Mouse (Mus musculus) left cerebral cortex, postnatal 14 days (tissue): ENCODE results near the gene Prcc. TPM values are rescaled to one million over a fixed set of nuclear protein-coding genes. Genes with fewer than 3 reads are reported as not detected.
"Not testable (repeated sequence)": the region's sequence is repeated elsewhere in the genome, so short reads cannot be mapped to it uniquely, and the experiment has no call there.

ENCODE experiments used
- DNase-seq, 2 experiments: peaks; one replicate each; pipeline ENCODE4 v3.0.0; 2021 to 2022; ENCODE audit warnings: low spot score in 2 of 2, mixed read lengths in 1 of 2
- intact Hi-C: fragments of 180-260 bp; cut with DNase I; formaldehyde crosslinking; loops from one replicate; pipeline ENCODE4 v1.15.1; 2025
- total RNA-seq, 2 experiments: library from RNA; stranded (reverse); gene quantifications; 2 replicates each; pipeline ENCODE4 v1.2.3; 2021

The Prcc gene
- total RNA-seq, 2 experiments from 2014 or later: 64.4 to 65.9 TPM

GRCm38 (mm10) chr3:87907906-87908305 is 22.5 kb upstream of the Prcc start:
- intact Hi-C loops: no loop called here
- DNase-seq: no peak

GRCm38 (mm10) chr3:87906981-87907857 is 21.8 kb upstream of the Prcc start:
- intact Hi-C loops: no loop called here

GRCm38 (mm10) chr3:87906601-87906980 is 21.2 kb upstream of the Prcc start:
- intact Hi-C loops: no loop called here
- DNase-seq: peak in 1 of 2 experiments; percentile 48

More at GRCm38 (mm10) chr3:87906981-87907857, 21.8 kb upstream of the Prcc start:
- DNase-seq: peak in 1 of 2 experiments; percentile 44

GRCm38 (mm10) chr3:87905880-87906485 is 20.6 kb upstream of the Prcc start, which contains the start of gene Hdgf:
Gene Hdgf, plus strand, starts transcription at chr3:87906321.
- intact Hi-C loops: no loop called here
- DNase-seq: peak; percentile 93 to 96

GRCm38 (mm10) chr3:87903821-87904220 is 18.4 kb upstream of the Prcc start:
- DNase-seq: no peak
- intact Hi-C loops: no loop called here

GRCm38 (mm10) chr3:87901959-87902358 is 16.6 kb upstream of the Prcc start:
- DNase-seq, intact Hi-C loops: not testable (repeated sequence)

GRCm38 (mm10) chr3:87901036-87901624 is 15.7 kb upstream of the Prcc start:
- intact Hi-C loops: no loop called here
- no peak for DNase-seq

GRCm38 (mm10) chr3:87899776-87900175 is 14.4 kb upstream of the Prcc start:
- intact Hi-C loops: no loop called here
- no peak for DNase-seq

- no peak for DNase-seq
- intact Hi-C loops: no loop called here
Observed at GRCm38 (mm10) chr3:87899266-87899665, 13.9 kb upstream of the Prcc start.

- intact Hi-C loops: no loop called here
- no peak for DNase-seq
Observed at GRCm38 (mm10) chr3:87893367-87893905, 8.0 kb upstream of the Prcc start.

- DNase-seq: no peak
- intact Hi-C loops: no loop called here
Observed at GRCm38 (mm10) chr3:87891481-87891880, 6.1 kb upstream of the Prcc start.

GRCm38 (mm10) chr3:87887400-87887799 is 2.0 kb upstream of the Prcc start:
- intact Hi-C loops, DNase-seq: not testable (repeated sequence)

- DNase-seq: no peak
- intact Hi-C loops: no loop called here
Observed at GRCm38 (mm10) chr3:87886416-87886815, 1.0 kb upstream of the Prcc start.

GRCm38 (mm10) chr3:87886004-87886365 is 577 bp upstream of the Prcc start:
- DNase-seq: no peak
- intact Hi-C loops: no loop called here

- intact Hi-C loops: loop anchor here (2.0 kb wide), 1 partner anchor 46 kb away; the partner anchor contains the start of genes Isg20l2 and Rrnad1
- DNase-seq: peak; percentile 34 to 60
Observed at GRCm38 (mm10) chr3:87884708-87885251, 628 bp downstream of the Prcc start.

GRCm38 (mm10) chr3:87884291-87884690 is 1.1 kb downstream of the Prcc start:
- intact Hi-C loops: loop anchor here (2.0 kb wide), 1 partner anchor 47 kb away; the partner anchor contains the start of genes Isg20l2 and Rrnad1
- no peak for DNase-seq

- DNase-seq: no peak
- intact Hi-C loops: no loop called here
Observed at GRCm38 (mm10) chr3:87877730-87878129, 7.7 kb downstream of the Prcc start.

GRCm38 (mm10) chr3:87864111-87864510 is 21.3 kb downstream of the Prcc start:
- intact Hi-C loops, DNase-seq: not testable (repeated sequence)

- intact Hi-C loops: loop anchor here (5.0 kb wide), 1 partner anchor 88 kb away; no protein-coding TSS in a partner anchor
- peak; percentile 79 to 80 for DNase-seq
Observed at GRCm38 (mm10) chr3:87859813-87860212, 25.6 kb downstream of the Prcc start.
